8 mouse cellular contexts compared by ENCODE assay signal in genomic region chr2:83813273-83813892, GRCm38 (mm10). TPM values are rescaled to one million over a fixed set of nuclear protein-coding genes. Genes with fewer than 3 reads are reported as not detected.
DNase-seq lines count a peak whose midpoint lies in the region; ATAC-seq lines count a peak whose summit lies in the region.

No protein-coding gene starts in this region.

- peak overlapping the region; percentile 41 for H3K4me2 ChIP-seq in embryonic facial prominence, embryonic 11.5 days (ENCODE audit: low read depth, low read length)

- no peaks in the 10 kb centered on the region for H3K36me3 ChIP-seq in embryonic facial prominence, embryonic 11.5 days (replicated peaks; ENCODE audit: control insufficient read depth, insufficient read depth, low read depth, low read length)
- no peaks in the 10 kb centered on the region for H3K36me3 ChIP-seq in limb, embryonic 10.5 days

- H3K4me3 ChIP-seq in embryonic facial prominence, embryonic 11.5 days (ENCODE audit: low read depth, low read length): peak overlapping the region; percentile 44
- H3K4me3 ChIP-seq in limb, embryonic 10.5 days: peak overlapping the region; percentile 76

- H3K9ac ChIP-seq in embryonic facial prominence, embryonic 11.5 days (replicated peaks; ENCODE audit: low read length): peak overlapping the region; percentile 65

- no peak overlapping the region for H3K27ac ChIP-seq in embryonic facial prominence, embryonic 11.5 days (replicated peaks; ENCODE audit: low read depth, low read length)
- H3K27ac ChIP-seq in limb, embryonic 10.5 days: peak overlapping the region; percentile 94

- 14% methylated on average over 10 of the region's 10 CpGs for WGBS in embryonic facial prominence, embryonic 11.5 days
- 14% methylated on average over 10 of the region's 10 CpGs for WGBS in limb, embryonic 10.5 days

- H3K27me3 ChIP-seq in embryonic facial prominence, embryonic 11.5 days (ENCODE audit: control insufficient read depth, insufficient read depth, low read length): no peaks in the 10 kb centered on the region
- H3K27me3 ChIP-seq in limb, embryonic 10.5 days (ENCODE audit: low read depth, poor library complexity, severe bottlenecking): no peaks in the 10 kb centered on the region

- H3K9me3 ChIP-seq in embryonic facial prominence, embryonic 11.5 days (replicated peaks; ENCODE audit: control insufficient read depth, low read length): no peaks in the 10 kb centered on the region
- no peaks in the 10 kb centered on the region for H3K9me3 ChIP-seq in limb, embryonic 10.5 days (replicated peaks)

- no peak for ATAC-seq in embryonic facial prominence, embryonic 11.5 days (replicated peaks; ENCODE audit: insufficient number of reproducible peaks, low FRiP score, low TSS enrichment, low read depth)

- DNase-seq in frontal cortex, adult 2 months (ENCODE audit: extremely low spot score in 1 of 2, low spot score in 1 of 2): peak; percentile 26 to 67
- no peak for DNase-seq in frontal cortex, postnatal 25 days (ENCODE audit: low spot score in 2 of 2)
- DNase-seq in 3134 (ENCODE audit: extremely low read depth, insufficient read length, low spot score): peak; percentile 24
- DNase-seq in embryonic facial prominence, embryonic 11.5 days (ENCODE audit: low spot score): no peak
- peak; percentile 33 for DNase-seq in limb, embryonic 10.5 days (ENCODE audit: low spot score)
- DNase-seq in right cerebral cortex, adult 2 months (ENCODE audit: low spot score in 2 of 2): peak; percentile 46 to 66
- no peak for DNase-seq in adrenal gland, postnatal 4 days (ENCODE audit: low spot score in 2 of 2)
- DNase-seq in lung, adult 18-20 months: no peak

- no peaks in the 10 kb centered on the region; the same call in 1 of the 2 replicates for H3K4me1 ChIP-seq in embryonic facial prominence, embryonic 11.5 days (ENCODE audit: control insufficient read depth, insufficient read depth, low read length)
- H3K4me1 ChIP-seq in limb, embryonic 10.5 days: peaks cover 21% of the 10 kb centered on the region

RNA-seq across cellular contexts. Expression of gene Fam171b, which starts 0.9 kb away (rescaled TPM):
- 199 and 209 TPM in 2 replicates for polyA plus RNA-seq in frontal cortex, adult 2 months (2012; rRNA removed)
- polyA plus RNA-seq in embryonic facial prominence, embryonic 11.5 days (2014; fragmentation: Nextera tagmentation; extraction: Ambion mirVana): 26.6 and 30.9 TPM in 2 replicates
- polyA plus RNA-seq in limb, embryonic 10.5 days (2016; fragmentation: Nextera tagmentation; extraction: Ambion mirVana): 9.5 and 15.4 TPM in 2 replicates
- 1 to 10 TPM; 7.2 to 7.4 TPM for total RNA-seq in adrenal gland, postnatal 4 days (2021)

Comparison
In these comparisons a context has a peak if more than half of its experiments do, and no peak if none do; other contexts are left out.
1. DNase-seq: peak in frontal cortex, adult 2 months (2 of 2), 3134 (single experiment), limb, embryonic 10.5 days (single experiment) and right cerebral cortex, adult 2 months (2 of 2); none in frontal cortex, postnatal 25 days (0 of 2), embryonic facial prominence, embryonic 11.5 days (single experiment), adrenal gland, postnatal 4 days (0 of 2) and lung, adult 18-20 months (0 of 2).